Mouse (Mus musculus) intestine, embryonic 15.5 days (tissue): ENCODE results near the gene Khdc1c. TPM values are rescaled to one million over a fixed set of nuclear protein-coding genes. Genes with fewer than 3 reads are reported as not detected.
"Not testable (repeated sequence)": the region's sequence is repeated elsewhere in the genome, so short reads cannot be mapped to it uniquely, and the experiment has no call there.

Source experiments
- ATAC-seq: fragments of 200-750 bp; cut with Nextera tagmentation; 2 replicates; pipeline ENCODE4 v1.8.0; 2017; ENCODE audit warnings: moderate TSS enrichment, moderate library complexity
- H3K27ac ChIP-seq: fragments of 300-500 bp; sonication (generic); 2 replicates; pipeline ENCODE4 v1.5.1; 2015; ENCODE audit warnings: mild to moderate bottlenecking, inconsistent platforms
- H3K27me3 ChIP-seq: fragments of 300-500 bp; sonication (generic); replicated peaks from 2 replicates; pipeline ENCODE4 v1.6.1; 2015; ENCODE audit warnings: inconsistent platforms
- H3K36me3 ChIP-seq: fragments of 300-500 bp; sonication (generic); 2 replicates; pipeline ENCODE4 v1.6.1; 2015; ENCODE audit warnings: inconsistent platforms
- H3K4me1 ChIP-seq: fragments of 300-500 bp; sonication (generic); replicated peaks from 2 replicates; pipeline ENCODE4 v1.6.1; 2015; ENCODE audit warnings: inconsistent platforms
- H3K4me2 ChIP-seq: fragments of 300-500 bp; sonication (generic); replicated peaks from 2 replicates; pipeline ENCODE4 v1.6.1; 2015; ENCODE audit warnings: mild to moderate bottlenecking, inconsistent platforms
- H3K4me3 ChIP-seq: fragments of 300-500 bp; sonication (generic); replicated peaks from 2 replicates; pipeline ENCODE4 v1.5.1; 2015; ENCODE audit warnings: inconsistent platforms
- H3K9ac ChIP-seq: fragments of 300-500 bp; sonication (generic); 2 replicates; pipeline ENCODE4 v1.6.1; 2015; ENCODE audit warnings: inconsistent platforms
- H3K9me3 ChIP-seq: fragments of 300-500 bp; sonication (generic); 2 replicates; pipeline ENCODE4 v1.6.1; 2016; ENCODE audit warnings: inconsistent platforms
- WGBS: fragments of 180-500 bp; shearing (Covaris S2); methylation state at CpG from one replicate; pipeline ENCODE4 v1.1.7; 2015; 5-methylcytosine and 5-hydroxymethylcytosine counted together
- polyA plus RNA-seq: library from polyadenylated mRNA; unstranded; fragments of >200 nt; fragmentation: Nextera tagmentation; extraction: Ambion mirVana; gene quantifications from 2 replicates; pipeline ENCODE4 v1.2.1, GENCODE M21; 2015

Khdc1c gene
- polyA plus RNA-seq, result not detected in 2 replicates

GRCm38 (mm10) chr1:21368031-21368430 lies at the start of gene Khdc1c:
Gene Khdc1c, plus strand, starts transcription at chr1:21368331.
- ATAC-seq, H3K9ac ChIP-seq, H3K4me1 ChIP-seq, H3K27me3 ChIP-seq, H3K4me3 ChIP-seq, H3K36me3 ChIP-seq, H3K9me3 ChIP-seq, H3K4me2 ChIP-seq, H3K27ac ChIP-seq: not testable (repeated sequence)
- WGBS, result 71% methylated on average over 1 of the region's 1 CpGs

- not testable (repeated sequence) for H3K4me3 ChIP-seq, H3K27me3 ChIP-seq, H3K9me3 ChIP-seq, H3K9ac ChIP-seq, H3K36me3 ChIP-seq, H3K4me2 ChIP-seq, H3K4me1 ChIP-seq, ATAC-seq, H3K27ac ChIP-seq
- WGBS, result 95% methylated on average over 5 of the region's 5 CpGs
These were observed 47.9 kb upstream of the Khdc1c start for GRCm38 (mm10) chr1:21320271-21320670.

GRCm38 (mm10) chr1:21321656-21322055 lies 46.5 kb upstream of the Khdc1c start:
- Histone ChIP-seq H3K36me3 (no peaks in the 10 kb centered on the region), H3K4me1 (no peaks in the 10 kb centered on the region), H3K9ac (no peak overlapping the region), H3K4me3 (no peak overlapping the region), H3K9me3 (no peaks in the 10 kb centered on the region), H3K27me3 (no peaks in the 10 kb centered on the region), H3K4me2 (no peak overlapping the region), H3K27ac (no peak overlapping the region)
- ATAC-seq, result no peak
- 95% methylated on average over 1 of the region's 1 CpGs for WGBS

GRCm38 (mm10) chr1:21323996-21324574 lies 44.0 kb upstream of the Khdc1c start:
- no peak overlapping the region for H3K4me2 ChIP-seq
- H3K4me1 ChIP-seq, result no peaks in the 10 kb centered on the region
- WGBS, result 53% methylated on average over 1 of the region's 1 CpGs
- H3K4me3 ChIP-seq, result no peak overlapping the region
- no peaks in the 10 kb centered on the region for H3K9me3 ChIP-seq
- no peak overlapping the region for H3K27ac ChIP-seq
- no peak overlapping the region for H3K9ac ChIP-seq
- no peaks in the 10 kb centered on the region for H3K27me3 ChIP-seq
- no peaks in the 10 kb centered on the region for H3K36me3 ChIP-seq
- ATAC-seq, result 0 out of 2 replicates have a peak, but pooled peaks have one; percentile 44

- Histone ChIP-seq H3K9me3 (no peaks in the 10 kb centered on the region), H3K27ac (no peak overlapping the region), H3K4me1 (no peaks in the 10 kb centered on the region), H3K4me2 (no peak overlapping the region), H3K27me3 (no peaks in the 10 kb centered on the region), H3K4me3 (no peak overlapping the region), H3K9ac (no peak overlapping the region), H3K36me3 (no peaks in the 10 kb centered on the region)
- no peak for ATAC-seq
- 88% methylated on average over 1 of the region's 1 CpGs for WGBS
These were observed 43.5 kb upstream of the Khdc1c start for GRCm38 (mm10) chr1:21324633-21325032.

- Histone ChIP-seq H3K4me1 (no peaks in the 10 kb centered on the region), H3K9me3 (no peaks in the 10 kb centered on the region), H3K4me3 (no peak overlapping the region), H3K27ac (no peak overlapping the region), H3K4me2 (no peak overlapping the region), H3K36me3 (no peaks in the 10 kb centered on the region), H3K9ac (no peak overlapping the region), H3K27me3 (no peaks in the 10 kb centered on the region)
- WGBS, result 87% methylated on average over 7 of the region's 7 CpGs
- no peak for ATAC-seq
These were observed 41.4 kb upstream of the Khdc1c start for GRCm38 (mm10) chr1:21326733-21327132.

- not testable (repeated sequence) for ATAC-seq, H3K4me2 ChIP-seq, H3K36me3 ChIP-seq, H3K9ac ChIP-seq, H3K4me3 ChIP-seq, H3K27me3 ChIP-seq, H3K4me1 ChIP-seq, H3K27ac ChIP-seq, H3K9me3 ChIP-seq
These were observed 37.0 kb upstream of the Khdc1c start for GRCm38 (mm10) chr1:21331161-21331560.

GRCm38 (mm10) chr1:21333222-21333973 lies 34.7 kb upstream of the Khdc1c start:
- Histone ChIP-seq H3K9ac (no peak overlapping the region), H3K4me3 (no peak overlapping the region), H3K4me2 (no peak overlapping the region), H3K36me3 (no peaks in the 10 kb centered on the region), H3K27ac (no peak overlapping the region), H3K9me3 (no peaks in the 10 kb centered on the region), H3K4me1 (no peaks in the 10 kb centered on the region), H3K27me3 (no peaks in the 10 kb centered on the region)
- ATAC-seq, result peak; percentile 41; the same call in 1 of the 2 replicates
- WGBS, result 78% methylated on average over 16 of the region's 16 CpGs

GRCm38 (mm10) chr1:21335836-21336235 lies 32.3 kb upstream of the Khdc1c start:
- Histone ChIP-seq H3K4me3 (no peak overlapping the region), H3K4me1 (no peaks in the 10 kb centered on the region), H3K9me3 (no peaks in the 10 kb centered on the region), H3K9ac (no peak overlapping the region), H3K27me3 (no peaks in the 10 kb centered on the region), H3K36me3 (no peaks in the 10 kb centered on the region), H3K4me2 (no peak overlapping the region), H3K27ac (no peak overlapping the region)
- no peak for ATAC-seq

- ATAC-seq, result no peak
- H3K27me3 ChIP-seq, result no peaks in the 10 kb centered on the region
- 100% methylated on average over 1 of the region's 1 CpGs for WGBS
These were observed 27.4 kb upstream of the Khdc1c start for GRCm38 (mm10) chr1:21340745-21341144.

GRCm38 (mm10) chr1:21344253-21344652 lies 23.9 kb upstream of the Khdc1c start:
- Histone ChIP-seq H3K9ac (no peak overlapping the region), H3K9me3 (no peaks in the 10 kb centered on the region), H3K27ac (no peak overlapping the region), H3K27me3 (no peaks in the 10 kb centered on the region), H3K36me3 (no peaks in the 10 kb centered on the region), H3K4me1 (no peaks in the 10 kb centered on the region), H3K4me3 (no peak overlapping the region), H3K4me2 (no peak overlapping the region)
- 52% methylated on average over 4 of the region's 4 CpGs for WGBS
- ATAC-seq, result peak; percentile 83

More at GRCm38 (mm10) chr1:21340745-21341144, 27.4 kb upstream of the Khdc1c start:
- Histone ChIP-seq H3K4me2 (no peak overlapping the region), H3K36me3 (no peaks in the 10 kb centered on the region), H3K27ac (no peak overlapping the region), H3K9me3 (no peaks in the 10 kb centered on the region), H3K4me1 (no peaks in the 10 kb centered on the region), H3K4me3 (no peak overlapping the region), H3K9ac (no peak overlapping the region)

GRCm38 (mm10) chr1:21344752-21345151 lies 23.4 kb upstream of the Khdc1c start:
- H3K9ac ChIP-seq, H3K9me3 ChIP-seq, H3K36me3 ChIP-seq, H3K27me3 ChIP-seq, H3K4me3 ChIP-seq, ATAC-seq, H3K4me1 ChIP-seq, H3K4me2 ChIP-seq, H3K27ac ChIP-seq: not testable (repeated sequence)
- WGBS, result 81% methylated on average over 7 of the region's 7 CpGs

GRCm38 (mm10) chr1:21349341-21349740 lies 18.8 kb upstream of the Khdc1c start, which contains the start of gene Khdc1a:
Gene Khdc1a, plus strand, starts transcription at chr1:21349641.
- H3K9me3 ChIP-seq, result no peaks in the 10 kb centered on the region
- H3K4me1 ChIP-seq, result no peaks in the 10 kb centered on the region
- H3K9ac ChIP-seq, result no peak within 1 kb of the TSS
- H3K4me3 ChIP-seq, result no peak within 1 kb of the TSS
- no peak for ATAC-seq
- no peak within 1 kb of the TSS for H3K4me2 ChIP-seq
- H3K36me3 ChIP-seq, result no peaks in the 10 kb centered on the region
- H3K27ac ChIP-seq, result no peak within 1 kb of the TSS
- WGBS, result 82% methylated on average over 2 of the region's 2 CpGs
- no peaks in the 10 kb centered on the region for H3K27me3 ChIP-seq
